Mouse (Mus musculus) retina, adult 2 months (tissue): ENCODE data around the gene Agr2.
A peak's percentile ranks its signal among the peaks of the same experiment; 100 is the strongest.

Source experiments
- DNase-seq: peaks from one replicate; pipeline ENCODE4 v3.0.0-alpha.2; 2012; ENCODE audit warnings: low read depth, low spot score

Agr2 gene

GRCm38 (mm10) chr12:36026126-36026525 is 33.4 kb downstream of the Agr2 start:
- DNase-seq, result no peak

- no peak for DNase-seq
These were observed 34.5 kb downstream of the Agr2 start for GRCm38 (mm10) chr12:36027171-36027570.

GRCm38 (mm10) chr12:36028968-36029645 is 36.4 kb downstream of the Agr2 start:
- no peak for DNase-seq

- no peak for DNase-seq
These were observed 37.0 kb downstream of the Agr2 start for GRCm38 (mm10) chr12:36029687-36030086.

GRCm38 (mm10) chr12:36030660-36031363 is 38.1 kb downstream of the Agr2 start:
- no peak for DNase-seq

GRCm38 (mm10) chr12:36032419-36032818 is 39.7 kb downstream of the Agr2 start:
- DNase-seq, result no peak

- DNase-seq, result no peak
These were observed 42.8 kb downstream of the Agr2 start for GRCm38 (mm10) chr12:36035501-36035900.

- no peak for DNase-seq
These were observed 43.4 kb downstream of the Agr2 start for GRCm38 (mm10) chr12:36036121-36036520.

- no peak for DNase-seq
These were observed 44.1 kb downstream of the Agr2 start for GRCm38 (mm10) chr12:36036776-36037175.

- no peak for DNase-seq
These were observed 46.9 kb downstream of the Agr2 start for GRCm38 (mm10) chr12:36039541-36040084.

- no peak for DNase-seq
These were observed 48.0 kb downstream of the Agr2 start for GRCm38 (mm10) chr12:36040571-36041280.

GRCm38 (mm10) chr12:36041281-36041589 is 48.5 kb downstream of the Agr2 start:
- DNase-seq, result no peak

GRCm38 (mm10) chr12:36041703-36042347 is 49.1 kb downstream of the Agr2 start:
- no peak for DNase-seq

GRCm38 (mm10) chr12:36042348-36042778 is 49.7 kb downstream of the Agr2 start, which contains the start of gene Tspan13:
Tspan13 (minus strand) TSS chr12:36042500.
- peak; percentile 74 for DNase-seq

- no peak for DNase-seq
These were observed 52.0 kb downstream of the Agr2 start for GRCm38 (mm10) chr12:36044691-36045090.

- no peak for DNase-seq
These were observed 53.5 kb downstream of the Agr2 start for GRCm38 (mm10) chr12:36046196-36046595.

- no peak for DNase-seq
These were observed 54.9 kb downstream of the Agr2 start for GRCm38 (mm10) chr12:36047593-36047992.

- DNase-seq, result no peak
These were observed 57.6 kb downstream of the Agr2 start for GRCm38 (mm10) chr12:36050276-36050675.
